Mouse (Mus musculus): ENCODE measurements around the gene Blcap. TPM values are rescaled to one million over a fixed set of nuclear protein-coding genes. Genes with fewer than 3 reads are reported as not detected.

Gene Blcap
- polyA plus RNA-seq, 1 experiment from 2014 or later: 110 TPM

GRCm38 (mm10) chr2:157518451-157518850 lies 52.6 kb downstream of the Blcap start:
- DNase-seq (ENCODE audit: low spot score, missing footprints) (no peak), ATAC-seq (ENCODE audit: low FRiP score) (no peak)
- H3K4me3 ChIP-seq (ENCODE audit: low read depth, low read length): no peak overlapping the region
- H3K27me3 ChIP-seq (ENCODE audit: control insufficient read depth, insufficient read depth, low read length): peaks cover 4% of the 10 kb centered on the region; the same call in 1 of the 2 replicates
- H3K9ac ChIP-seq (ENCODE audit: low read length): no peak overlapping the region
- no peaks in the 10 kb centered on the region for H3K36me3 ChIP-seq (ENCODE audit: control insufficient read depth, insufficient read depth, low read length)
- peaks cover 34% of the 10 kb centered on the region for H3K4me1 ChIP-seq (ENCODE audit: control insufficient read depth, insufficient read depth, low read length)
- H3K4me2 ChIP-seq: no peak overlapping the region
- no peak overlapping the region for H3K27ac ChIP-seq (ENCODE audit: low read depth, low read length)
- WGBS: 55% methylated on average over 7 of the region's 7 CpGs
- H3K9me3 ChIP-seq (ENCODE audit: control insufficient read depth, low read length): no peaks in the 10 kb centered on the region

- no peak overlapping the region for H3K4me3 ChIP-seq (ENCODE audit: low read depth, low read length)
- DNase-seq (ENCODE audit: low spot score, missing footprints) (no peak), ATAC-seq (ENCODE audit: low FRiP score) (no peak)
- no peaks in the 10 kb centered on the region for H3K9me3 ChIP-seq (ENCODE audit: control insufficient read depth, low read length)
- H3K9ac ChIP-seq (ENCODE audit: low read length): no peak overlapping the region
- no peak overlapping the region for H3K27ac ChIP-seq (ENCODE audit: low read depth, low read length)
- H3K36me3 ChIP-seq (ENCODE audit: control insufficient read depth, insufficient read depth, low read length): no peaks in the 10 kb centered on the region
- H3K4me2 ChIP-seq: no peak overlapping the region
- 39% methylated on average over 6 of the region's 6 CpGs for WGBS
- peaks cover 4% of the 10 kb centered on the region; the same call in 1 of the 2 replicates for H3K27me3 ChIP-seq (ENCODE audit: control insufficient read depth, insufficient read depth, low read length)
- peaks cover 32% of the 10 kb centered on the region for H3K4me1 ChIP-seq (ENCODE audit: control insufficient read depth, insufficient read depth, low read length)
Observed at GRCm38 (mm10) chr2:157517526-157517925, 53.5 kb downstream of the Blcap start.

- ATAC-seq (ENCODE audit: low FRiP score) (peak; percentile 71), DNase-seq (ENCODE audit: low spot score, missing footprints) (peak; percentile 92)
- no peak overlapping the region for H3K4me3 ChIP-seq (ENCODE audit: low read depth, low read length)
- no peak overlapping the region for H3K9ac ChIP-seq (ENCODE audit: low read length)
- no peaks in the 10 kb centered on the region for H3K36me3 ChIP-seq (ENCODE audit: control insufficient read depth, insufficient read depth, low read length)
- H3K4me2 ChIP-seq: no peak overlapping the region
- 1% methylated on average over 4 of the region's 4 CpGs for WGBS
- H3K4me1 ChIP-seq (ENCODE audit: control insufficient read depth, insufficient read depth, low read length): peaks cover 23% of the 10 kb centered on the region
- H3K9me3 ChIP-seq (ENCODE audit: control insufficient read depth, low read length): no peaks in the 10 kb centered on the region
- H3K27ac ChIP-seq (ENCODE audit: low read depth, low read length): peak overlapping the region; percentile 78
- H3K27me3 ChIP-seq (ENCODE audit: control insufficient read depth, insufficient read depth, low read length): peaks cover 4% of the 10 kb centered on the region; the same call in 1 of the 2 replicates
Observed at GRCm38 (mm10) chr2:157514353-157514752, 56.7 kb downstream of the Blcap start.

- peak; percentile 47; the same call in 1 of the 2 replicates for ATAC-seq (ENCODE audit: low FRiP score)
- 0 out of 2 replicates have a peak overlapping the region, but pooled peaks have one; percentile 13 for H3K9ac ChIP-seq (ENCODE audit: low read length)
Observed at GRCm38 (mm10) chr2:157513737-157514208, 57.3 kb downstream of the Blcap start.

GRCm38 (mm10) chr2:157512859-157513258 lies 58.2 kb downstream of the Blcap start:
- H3K9me3 ChIP-seq (ENCODE audit: control insufficient read depth, low read length): no peaks in the 10 kb centered on the region
- no peak overlapping the region for H3K27ac ChIP-seq (ENCODE audit: low read depth, low read length)
- H3K4me2 ChIP-seq: no peak overlapping the region
- H3K27me3 ChIP-seq (ENCODE audit: control insufficient read depth, insufficient read depth, low read length): peaks cover 2% of the 10 kb centered on the region; the same call in 1 of the 2 replicates
- WGBS: 91% methylated on average over 9 of the region's 9 CpGs
- no peak overlapping the region for H3K4me3 ChIP-seq (ENCODE audit: low read depth, low read length)
- no peak for DNase-seq (ENCODE audit: low spot score, missing footprints)
- no peak for ATAC-seq (ENCODE audit: low FRiP score)
- no peak overlapping the region for H3K9ac ChIP-seq (ENCODE audit: low read length)
- H3K36me3 ChIP-seq (ENCODE audit: control insufficient read depth, insufficient read depth, low read length): no peaks in the 10 kb centered on the region
- peaks cover 23% of the 10 kb centered on the region for H3K4me1 ChIP-seq (ENCODE audit: control insufficient read depth, insufficient read depth, low read length)

More at GRCm38 (mm10) chr2:157513737-157514208, 57.3 kb downstream of the Blcap start:
- H3K36me3 ChIP-seq (ENCODE audit: control insufficient read depth, insufficient read depth, low read length): no peaks in the 10 kb centered on the region
- WGBS: 14% methylated on average over 9 of the region's 9 CpGs
- DNase-seq (ENCODE audit: low spot score, missing footprints): peak; percentile 90
- H3K4me2 ChIP-seq: no peak overlapping the region
- H3K9me3 ChIP-seq (ENCODE audit: control insufficient read depth, low read length): no peaks in the 10 kb centered on the region
- H3K4me3 ChIP-seq (ENCODE audit: low read depth, low read length): no peak overlapping the region
- peaks cover 2% of the 10 kb centered on the region; the same call in 1 of the 2 replicates for H3K27me3 ChIP-seq (ENCODE audit: control insufficient read depth, insufficient read depth, low read length)
- peaks cover 23% of the 10 kb centered on the region for H3K4me1 ChIP-seq (ENCODE audit: control insufficient read depth, insufficient read depth, low read length)
- peak overlapping the region; percentile 78 for H3K27ac ChIP-seq (ENCODE audit: low read depth, low read length)

- no peak overlapping the region for H3K27ac ChIP-seq (ENCODE audit: low read depth, low read length)
- H3K36me3 ChIP-seq (ENCODE audit: control insufficient read depth, insufficient read depth, low read length): no peaks in the 10 kb centered on the region
- DNase-seq (ENCODE audit: low spot score, missing footprints) (no peak), ATAC-seq (ENCODE audit: low FRiP score) (no peak)
- 82% methylated on average over 4 of the region's 4 CpGs for WGBS
- H3K4me1 ChIP-seq (ENCODE audit: control insufficient read depth, insufficient read depth, low read length): peaks cover 32% of the 10 kb centered on the region
- no peaks in the 10 kb centered on the region for H3K9me3 ChIP-seq (ENCODE audit: control insufficient read depth, low read length)
- H3K9ac ChIP-seq (ENCODE audit: low read length): no peak overlapping the region
- H3K27me3 ChIP-seq (ENCODE audit: control insufficient read depth, insufficient read depth, low read length): no peaks in the 10 kb centered on the region; the same call in 1 of the 2 replicates
- no peak overlapping the region for H3K4me2 ChIP-seq
- no peak overlapping the region for H3K4me3 ChIP-seq (ENCODE audit: low read depth, low read length)
Observed at GRCm38 (mm10) chr2:157510031-157510430, 61.0 kb downstream of the Blcap start.

- Histone ChIP-seq H3K27me3 (ENCODE audit: control insufficient read depth, insufficient read depth, low read length) (no peaks in the 10 kb centered on the region; the same call in 1 of the 2 replicates), H3K4me3 (ENCODE audit: low read depth, low read length) (no peak overlapping the region), H3K4me2 (no peak overlapping the region), H3K27ac (ENCODE audit: low read depth, low read length) (no peak overlapping the region), H3K4me1 (ENCODE audit: control insufficient read depth, insufficient read depth, low read length) (peaks cover 24% of the 10 kb centered on the region), H3K36me3 (ENCODE audit: control insufficient read depth, insufficient read depth, low read length) (no peaks in the 10 kb centered on the region), H3K9me3 (ENCODE audit: control insufficient read depth, low read length) (no peaks in the 10 kb centered on the region), H3K9ac (ENCODE audit: low read length) (no peak overlapping the region)
- 85% methylated on average over 5 of the region's 5 CpGs for WGBS
- DNase-seq (ENCODE audit: low spot score, missing footprints) (no peak), ATAC-seq (ENCODE audit: low FRiP score) (no peak)
Observed at GRCm38 (mm10) chr2:157509182-157509581, 61.9 kb downstream of the Blcap start.

GRCm38 (mm10) chr2:157506779-157507178 lies 64.3 kb downstream of the Blcap start:
- DNase-seq (ENCODE audit: low spot score, missing footprints): no peak
- Histone ChIP-seq H3K4me1 (ENCODE audit: control insufficient read depth, insufficient read depth, low read length) (peaks cover 15% of the 10 kb centered on the region), H3K4me2 (no peak overlapping the region)

More at GRCm38 (mm10) chr2:157506779-157507178, 64.3 kb downstream of the Blcap start:
- Histone ChIP-seq H3K36me3 (ENCODE audit: control insufficient read depth, insufficient read depth, low read length) (no peaks in the 10 kb centered on the region), H3K27ac (ENCODE audit: low read depth, low read length) (peak overlapping the region; percentile 21; the same call in 1 of the 2 replicates), H3K9me3 (ENCODE audit: control insufficient read depth, low read length) (no peaks in the 10 kb centered on the region), H3K4me3 (ENCODE audit: low read depth, low read length) (no peak overlapping the region), H3K27me3 (ENCODE audit: control insufficient read depth, insufficient read depth, low read length) (no peaks in the 10 kb centered on the region; the same call in 1 of the 2 replicates), H3K9ac (ENCODE audit: low read length) (no peak overlapping the region)
- peak; percentile 43; the same call in 1 of the 2 replicates for ATAC-seq (ENCODE audit: low FRiP score)
- 30% methylated on average over 14 of the region's 14 CpGs for WGBS

All from midbrain, embryonic 11.5 days (tissue).